ENCODE assay signal across 8 mouse cellular contexts in genomic region chr5:118155565-118155947, GRCm38 (mm10). TPM values are rescaled to one million over a fixed set of nuclear protein-coding genes. Genes with fewer than 3 reads are reported as not detected.
DNase-seq lines count a peak whose midpoint lies in the region; ATAC-seq and TF ChIP-seq lines count a peak whose summit lies in the region.

No protein-coding gene starts in this region.

- no peak for ATAC-seq in heart, embryonic 11.5 days (replicated peaks; ENCODE audit: insufficient number of reproducible peaks, low FRiP score, low TSS enrichment)
- 0 out of 2 replicates have a peak, but pooled peaks have one; percentile 37 for ATAC-seq in forebrain, embryonic 14.5 days
- ATAC-seq in liver, embryonic 14.5 days (ENCODE audit: insufficient read depth), result no peak

- H3K9ac ChIP-seq in heart, embryonic 11.5 days (ENCODE audit: low read depth, low read length), result no peak overlapping the region
- H3K9ac ChIP-seq in forebrain, embryonic 14.5 days (ENCODE audit: low read length), result peak overlapping the region; percentile 91
- H3K9ac ChIP-seq in liver, embryonic 14.5 days (replicated peaks), result peak overlapping the region; percentile 79; the same call in 1 of the 2 replicates

- H3K4me1 ChIP-seq in heart, embryonic 11.5 days (ENCODE audit: control insufficient read depth, insufficient read depth, low read length), result peaks cover 7% of the 10 kb centered on the region
- H3K4me1 ChIP-seq in forebrain, embryonic 14.5 days (ENCODE audit: control insufficient read depth, insufficient read depth, low read length), result peaks cover 5% of the 10 kb centered on the region; the same call in 1 of the 2 replicates
- H3K4me1 ChIP-seq in liver, embryonic 14.5 days (replicated peaks; ENCODE audit: control insufficient read depth in 2 of 2, insufficient read depth in 2 of 2, low read length in 1 of 2), result peaks cover 4 to 18% of the 10 kb centered on the region in 2 experiments; a peak in 2 of 4 replicates

- peak overlapping the region; percentile 80 for H3K4me2 ChIP-seq in heart, embryonic 11.5 days
- H3K4me2 ChIP-seq in forebrain, embryonic 14.5 days (ENCODE audit: low read length), result peak overlapping the region; percentile 78
- H3K4me2 ChIP-seq in liver, embryonic 14.5 days (ENCODE audit: low read depth), result peak overlapping the region; percentile 77

- H3K79me3 ChIP-seq in C2C12 (ENCODE audit: low read depth), result peaks cover 37% of the 10 kb centered on the region

- no peak for TF ChIP-seq EP300 in liver, embryonic 14.5 days (IDR thresholded peaks at IDR 0.05; ENCODE audit: low read depth)

- TF ChIP-seq CTCF in C2C12 (IDR thresholded peaks at IDR 0.05; ENCODE audit: control insufficient read depth, insufficient read depth, insufficient read length), result no peak
- no peak for TF ChIP-seq CTCF in liver, embryonic 14.5 days (IDR thresholded peaks at IDR 0.05; ENCODE audit: low read depth)

- H3ac ChIP-seq in C2C12 (ENCODE audit: control insufficient read depth, insufficient read length, low read depth), result no peak overlapping the region

- H3K27ac ChIP-seq in heart, embryonic 11.5 days (ENCODE audit: low read depth, low read length), result no peak overlapping the region
- H3K27ac ChIP-seq in forebrain, embryonic 14.5 days (ENCODE audit: low read depth, low read length), result no peak overlapping the region
- no peak overlapping the region for H3K27ac ChIP-seq in liver, embryonic 14.5 days

- H3K36me3 ChIP-seq in heart, embryonic 11.5 days (ENCODE audit: control insufficient read depth, insufficient read depth, low read length), result peaks cover 8% of the 10 kb centered on the region
- peaks cover 21% of the 10 kb centered on the region for H3K36me3 ChIP-seq in C2C12 (ENCODE audit: control insufficient read depth, insufficient read depth)
- H3K36me3 ChIP-seq in forebrain, embryonic 14.5 days (ENCODE audit: control insufficient read depth, insufficient read depth, low read length), result 0 out of 2 replicates have a peak, but pooled peaks cover 8% of the 10 kb centered on the region
- H3K36me3 ChIP-seq in liver, embryonic 14.5 days (replicated peaks; ENCODE audit: control insufficient read depth, insufficient read depth, low read depth), result no peaks in the 10 kb centered on the region

- H3K79me2 ChIP-seq in C2C12 (ENCODE audit: control insufficient read depth, insufficient read depth), result peaks cover 47% of the 10 kb centered on the region

- no peak for DNase-seq in heart, adult 18-20 months
- DNase-seq in forebrain, embryonic 14.5 days (ENCODE audit: low spot score), result no peak
- DNase-seq in liver, embryonic 14.5 days (ENCODE audit: low read depth in 3 of 3, low spot score in 3 of 3), result no peak
- DNase-seq in right cerebral cortex, postnatal 4 days, result no peak
- no peak for DNase-seq in urinary bladder, postnatal 10 days (ENCODE audit: low spot score)
- no peak for DNase-seq in right cerebral cortex, adult 2 months (ENCODE audit: low spot score in 2 of 2)

- H3K9me3 ChIP-seq in heart, embryonic 11.5 days (replicated peaks; ENCODE audit: control insufficient read depth, low read length), result no peaks in the 10 kb centered on the region
- no peaks in the 10 kb centered on the region for H3K9me3 ChIP-seq in forebrain, embryonic 14.5 days (replicated peaks; ENCODE audit: control insufficient read depth, low read length)
- H3K9me3 ChIP-seq in liver, embryonic 14.5 days (ENCODE audit: control insufficient read depth, low read length), result no peaks in the 10 kb centered on the region

- H3K27me3 ChIP-seq in heart, embryonic 11.5 days (ENCODE audit: control insufficient read depth, insufficient read depth, low read length), result peaks cover 4% of the 10 kb centered on the region; the same call in 1 of the 2 replicates
- H3K27me3 ChIP-seq in C2C12 (ENCODE audit: control insufficient read depth, insufficient read depth, insufficient read length), result no peaks in the 10 kb centered on the region
- no peaks in the 10 kb centered on the region for H3K27me3 ChIP-seq in forebrain, embryonic 14.5 days (replicated peaks; ENCODE audit: control insufficient read depth, insufficient read depth, low read length)
- no peaks in the 10 kb centered on the region for H3K27me3 ChIP-seq in liver, embryonic 14.5 days (ENCODE audit: control insufficient read depth, insufficient read depth, low read length)

- H3K4me3 ChIP-seq in heart, embryonic 11.5 days (ENCODE audit: low read depth, low read length), result peak overlapping the region; percentile 91
- peak overlapping the region; percentile 82 for H3K4me3 ChIP-seq in C2C12 (ENCODE audit: insufficient read depth, poor library complexity, severe bottlenecking)
- H3K4me3 ChIP-seq in forebrain, embryonic 14.5 days (ENCODE audit: low read depth, low read length), result peak overlapping the region; percentile 89
- peak overlapping the region; percentile 88 to 97 for H3K4me3 ChIP-seq in liver, embryonic 14.5 days (ENCODE audit: insufficient read depth in 1 of 2, low read depth in 2 of 2, low read length in 2 of 2)

- WGBS in heart, embryonic 11.5 days (ENCODE audit: insufficient replicate concordance), result 13% methylated on average over 9 of the region's 9 CpGs
- WGBS in forebrain, embryonic 14.5 days, result 24% methylated on average over 9 of the region's 9 CpGs
- WGBS in liver, embryonic 14.5 days (ENCODE audit: insufficient replicate concordance), result 18% methylated on average over 9 of the region's 9 CpGs

TF ChIP-seq in C2C12, 6 proteins besides CTCF, POLR2A, EP300 and RAD21:
- TF ChIP-seq USF1 (IDR thresholded peaks at IDR 0.05; ENCODE audit: low read depth), result no peak
- no peak for TF ChIP-seq FOSL1 (IDR thresholded peaks at IDR 0.05; ENCODE audit: insufficient read depth, low read length, poor library complexity, severe bottlenecking)
- TF ChIP-seq MAX (IDR thresholded peaks at IDR 0.05), result no peak
- TF ChIP-seq CEBPB (IDR thresholded peaks at IDR 0.05; ENCODE audit: low read depth), result no peak

RNA-seq across cellular contexts. Expression of gene Fbxw8, which starts 0.3 kb away (rescaled TPM):
- 16.8 and 18.6 TPM in 2 replicates for polyA plus RNA-seq in heart, embryonic 11.5 days (2014; fragmentation: Nextera tagmentation; extraction: Ambion mirVana)
- 10 to 100 TPM; 38.2 to 41.2 TPM for total RNA-seq in heart, adult 18-20 months (2021)
- 72.5 TPM for polyA plus RNA-seq in C2C12 (2012; fragmentation: generic; extraction: Trizol)
- polyA plus RNA-seq in forebrain, embryonic 14.5 days (2014; fragmentation: Nextera tagmentation; extraction: Ambion mirVana), result 17.1 and 19.5 TPM in 2 replicates
- polyA plus RNA-seq in liver, embryonic 14.5 days (2012; rRNA removed), result 10.2 and 10.8 TPM in 2 replicates
- 6.2 and 7.4 TPM in 2 replicates for polyA plus RNA-seq in liver, embryonic 14.5 days (2014; fragmentation: Nextera tagmentation; extraction: Ambion mirVana)

RNA-seq across cellular contexts. Expression of gene Hrk, which starts 8.9 kb away (rescaled TPM):
- polyA plus RNA-seq in heart, embryonic 11.5 days (2014; fragmentation: Nextera tagmentation; extraction: Ambion mirVana), result not detected in 2 replicates
- total RNA-seq in heart, adult 18-20 months (2021), result under 1 TPM; 0.40 to 0.44 TPM
- not detected for polyA plus RNA-seq in C2C12 (2012; fragmentation: generic; extraction: Trizol)
- 1.1 and 1.7 TPM in 2 replicates for polyA plus RNA-seq in forebrain, embryonic 14.5 days (2014; fragmentation: Nextera tagmentation; extraction: Ambion mirVana)
- polyA plus RNA-seq in liver, embryonic 14.5 days (2012; rRNA removed), result 0.01 and 0.02 TPM in 2 replicates
- not detected in 2 replicates for polyA plus RNA-seq in liver, embryonic 14.5 days (2014; fragmentation: Nextera tagmentation; extraction: Ambion mirVana)
